Comparison of ENCODE assay signal across 13 mouse cellular contexts in genomic region chr2:30571647-30572046, GRCm38 (mm10). TPM values are rescaled to one million over a fixed set of nuclear protein-coding genes. Genes with fewer than 3 reads are reported as not detected.
"Had no signal": no experiment of that assay in that cellular context is flagged by ENCODE, and none has a peak within 500 bp of the region (broad histone marks: within the 10 kb centered on the region; RNA-seq: fewer than 3 reads in every experiment).

No protein-coding gene starts in this region.

- H3K4me2 ChIP-seq: liver, embryonic 15.5 days; lung, embryonic 14.5 days; midbrain, embryonic 13.5 days; midbrain, embryonic 15.5 days; neural tube, embryonic 12.5 days had no signal

- H3K36me3 ChIP-seq: liver, embryonic 15.5 days; midbrain, embryonic 10.5 days; midbrain, embryonic 13.5 days; midbrain, embryonic 15.5 days; neural tube, embryonic 12.5 days had no signal

- H3K4me3 ChIP-seq: liver, embryonic 15.5 days; midbrain, embryonic 10.5 days; midbrain, embryonic 13.5 days; midbrain, embryonic 15.5 days; neural tube, embryonic 12.5 days had no signal

- DNase-seq: lung, adult 18-20 months; lung, embryonic 14.5 days; lung, postnatal 10 days; lung, postnatal 4 days; right cerebral cortex, postnatal 14 days; thymus, adult 18-20 months; thymus, postnatal 25 days; thymus, postnatal 4 days had no signal

- H3K9me3 ChIP-seq: liver, embryonic 15.5 days; midbrain, embryonic 13.5 days; midbrain, embryonic 15.5 days had no signal

- H3K9ac ChIP-seq: liver, embryonic 15.5 days; lung, embryonic 14.5 days; midbrain, embryonic 13.5 days; midbrain, embryonic 15.5 days; neural tube, embryonic 12.5 days had no signal

- H3K4me1 ChIP-seq: liver, embryonic 15.5 days had no signal

- H3K27ac ChIP-seq: liver, embryonic 15.5 days; midbrain, embryonic 10.5 days; midbrain, embryonic 13.5 days; midbrain, embryonic 15.5 days; neural tube, embryonic 12.5 days had no signal

- ATAC-seq: midbrain, embryonic 13.5 days; midbrain, embryonic 15.5 days had no signal

- H3K27me3 ChIP-seq: liver, embryonic 15.5 days; midbrain, embryonic 13.5 days; midbrain, embryonic 15.5 days; neural tube, embryonic 12.5 days had no signal

RNA-seq across cellular contexts. Expression of gene Cstad, which starts 23.2 kb away (rescaled TPM):
- polyA plus RNA-seq: liver, embryonic 15.5 days had no signal
